Mouse (Mus musculus) forebrain, embryonic 10.5 days (tissue): ENCODE data around the gene Rnf180. TPM values are rescaled to one million over a fixed set of nuclear protein-coding genes. Genes with fewer than 3 reads are reported as not detected.

ENCODE experiments used
- DNase-seq: peaks from one replicate; pipeline ENCODE4 v3.0.0-alpha.2; 2017; ENCODE audit warnings: low spot score; ENCODE audit errors: extremely low spot score
- H3K27ac ChIP-seq: fragments of 300-500 bp; sonication (generic); 2 replicates; pipeline ENCODE4 v1.5.1; 2016; ENCODE audit warnings: mild to moderate bottlenecking
- H3K27me3 ChIP-seq: fragments of 300-500 bp; sonication (generic); 2 replicates; pipeline ENCODE4 v1.6.1; 2016; ENCODE audit warnings: mild to moderate bottlenecking; ENCODE audit not compliant: poor library complexity, severe bottlenecking
- H3K36me3 ChIP-seq: fragments of 300-500 bp; sonication (generic); replicated peaks from 2 replicates; pipeline ENCODE4 v1.6.1; 2016; ENCODE audit warnings: mild to moderate bottlenecking, moderate library complexity
- H3K4me1 ChIP-seq: fragments of 300-500 bp; sonication (generic); 2 replicates; pipeline ENCODE4 v1.6.1; 2016
- H3K4me3 ChIP-seq: fragments of 300-500 bp; sonication (generic); 2 replicates; pipeline ENCODE4 v1.5.1; 2016; ENCODE audit warnings: mild to moderate bottlenecking, moderate library complexity
- H3K9me3 ChIP-seq: fragments of 300-500 bp; sonication (generic); 2 replicates; pipeline ENCODE4 v1.6.1; 2016; ENCODE audit warnings: mild to moderate bottlenecking, moderate library complexity
- WGBS: fragments of 180-500 bp; shearing (Covaris S2); methylation state at CpG from one replicate; pipeline ENCODE4 v1.1.7; 2016; 5-methylcytosine and 5-hydroxymethylcytosine counted together
- polyA plus RNA-seq: library from polyadenylated mRNA; unstranded; fragments of >200 nt; fragmentation: Nextera tagmentation; extraction: Ambion mirVana; gene quantifications from 2 replicates; pipeline ENCODE4 v1.2.1, GENCODE M21; 2016

Gene Rnf180
- polyA plus RNA-seq, 1 experiment from 2014 or later: 6.6 TPM

DNA sequence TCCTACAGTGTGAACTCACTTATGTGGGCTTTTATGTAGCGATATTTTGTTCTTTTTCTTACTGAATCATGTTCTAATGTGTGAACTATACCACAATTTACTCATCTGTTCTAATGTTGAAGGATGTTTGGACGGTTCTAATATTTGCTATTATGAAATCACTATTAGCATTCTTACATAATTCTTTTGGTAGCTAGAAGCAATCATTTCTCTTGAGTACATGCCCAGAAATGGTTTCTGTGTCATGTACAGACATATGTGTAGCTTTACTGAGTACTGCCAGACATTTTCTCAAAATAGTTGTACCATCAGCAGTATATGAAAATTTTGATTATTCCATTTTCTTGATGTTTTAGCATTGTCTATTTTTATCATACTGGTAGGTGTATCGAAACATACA lies 205.3 kb downstream of the Rnf180 start:
- Histone ChIP-seq H3K36me3 (no peaks in the 10 kb centered on the region), H3K27me3 (no peaks in the 10 kb centered on the region), H3K4me1 (no peaks in the 10 kb centered on the region), H3K4me3 (no peak overlapping the region), H3K27ac (no peak overlapping the region), H3K9me3 (no peaks in the 10 kb centered on the region)
- DNase-seq: no peak
- WGBS: 92% methylated on average over 3 of the region's 3 CpGs

DNA sequence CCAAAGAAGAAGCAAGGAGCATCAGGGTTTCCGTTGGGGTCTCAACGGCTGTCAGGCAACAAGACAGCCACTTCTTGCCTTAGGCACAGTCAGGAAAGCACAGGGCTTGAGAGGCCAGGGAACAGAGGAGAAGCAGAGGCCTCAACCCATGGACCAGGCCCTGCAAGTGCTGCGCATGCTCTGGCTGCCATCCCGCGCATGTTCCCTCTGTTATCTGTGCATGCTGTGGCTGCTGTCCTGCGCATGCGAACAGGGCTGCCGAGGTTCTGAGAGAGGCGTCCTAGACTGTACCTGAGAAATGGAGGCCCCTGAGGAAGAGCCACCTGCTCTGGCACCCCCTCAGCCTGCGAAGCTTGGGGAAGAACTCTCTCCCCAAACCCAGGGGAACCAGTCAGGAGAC lies 212.8 kb downstream of the Rnf180 start, which contains the start of gene 4933425L06Rik:
TSS of gene 4933425L06Rik (plus strand) at position 261 of the 400 bp plus-strand sequence.
- no peak for DNase-seq
- Histone ChIP-seq H3K36me3 (no peaks in the 10 kb centered on the region), H3K4me3 (no peak within 1 kb of the TSS), H3K4me1 (no peaks in the 10 kb centered on the region), H3K27me3 (no peaks in the 10 kb centered on the region), H3K27ac (no peak within 1 kb of the TSS), H3K9me3 (no peaks in the 10 kb centered on the region)
- WGBS: 92% methylated on average over 10 of the region's 10 CpGs

Other genes with a start within 250 kb of the Rnf180 start
- 0.46 and 0.55 TPM in 2 replicates for gene Rgs7bp, start 239.9 kb downstream of the Rnf180 start, polyA plus RNA-seq
- not detected in 2 replicates for gene 4933425L06Rik, start 212.7 kb downstream of the Rnf180 start, polyA plus RNA-seq
- gene Htr1a, start 148.8 kb upstream of the Rnf180 start, polyA plus RNA-seq: not detected in 2 replicates